Mouse (Mus musculus) testis, adult 2 months (tissue): ENCODE measurements at regions not wholly inside any gene's neighbourhood (a gene's known extent, or its start where the extent isn't known, plus 50 kb on each side); places are given as distances from the start of the nearest gene placed in this dataset.

ENCODE experiments used
- CTCF ChIP-seq: fragments of 200-500 bp; IDR thresholded peaks from 2 replicates; pipeline ENCODE4 v1.5.1; 2012; ENCODE audit warnings: low read depth, mild to moderate bottlenecking, inconsistent platforms, low read length, moderate library complexity; ENCODE audit not compliant: control insufficient read depth, insufficient read depth, insufficient replicate concordance
- POLR2A ChIP-seq: fragments of 200-500 bp; IDR thresholded peaks from 2 replicates; pipeline ENCODE4 v1.6.1; 2012; ENCODE audit warnings: low read depth, mild to moderate bottlenecking, inconsistent platforms, low read length, moderate library complexity; ENCODE audit not compliant: control insufficient read depth

GRCm38 (mm10) chr17:29769631-29770030 lies 52.8 kb upstream of the Ccdc167 start:
- TF ChIP-seq POLR2A, result no peak
- no peak for TF ChIP-seq CTCF
